Mouse (Mus musculus): Measurements from ENCODE around the gene Umodl1.

DNA sequence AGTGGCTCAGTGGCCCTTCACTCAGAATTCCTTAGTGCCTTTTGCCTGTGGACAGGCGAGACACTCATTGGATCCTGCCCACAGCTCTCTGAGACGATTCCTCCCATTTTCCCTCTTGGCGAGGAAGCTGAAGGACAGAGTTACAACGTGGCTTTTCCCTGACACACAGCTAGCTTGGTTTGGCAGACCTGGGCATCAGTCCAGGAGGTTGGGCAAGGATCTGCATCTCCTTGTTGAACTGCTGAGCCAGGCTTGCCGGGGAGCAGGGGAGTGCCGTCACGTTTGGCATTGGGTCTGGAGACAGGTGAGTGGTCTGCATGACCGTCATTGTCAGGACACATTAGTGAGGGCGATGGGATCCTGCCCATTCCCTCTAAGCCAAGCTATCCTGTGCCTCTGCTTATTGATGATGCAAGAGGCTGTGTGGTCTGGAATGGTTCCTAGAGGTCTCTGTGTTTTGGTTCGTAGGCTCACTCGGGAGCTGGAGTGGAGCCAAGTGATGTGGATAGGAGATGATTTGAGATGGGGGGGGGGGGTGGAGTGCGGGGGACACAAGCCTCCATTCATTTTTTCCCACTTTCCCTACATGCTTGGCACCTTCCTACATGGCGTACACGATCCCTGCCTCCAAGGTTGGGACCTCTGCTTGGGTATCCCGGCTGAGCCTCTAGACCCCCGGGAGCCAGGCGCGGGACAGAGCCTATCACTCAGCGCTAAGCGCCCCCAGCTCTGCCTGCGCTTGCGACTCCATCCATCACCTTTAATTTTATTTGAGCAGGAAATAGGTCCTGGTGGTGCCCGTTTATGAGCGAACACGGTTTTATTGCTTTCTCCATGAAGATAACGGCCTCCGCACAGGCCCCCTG is 43.3 kb upstream of the Umodl1 start:
- TF ChIP-seq MYOG (IDR thresholded peaks at IDR 0.05; ENCODE audit: control insufficient read depth, extremely low read depth, insufficient read length) (no peak), USF1 (IDR thresholded peaks at IDR 0.05; ENCODE audit: low read depth) (no peak), CTCF (IDR thresholded peaks at IDR 0.05; ENCODE audit: control insufficient read depth, insufficient read depth, insufficient read length) (no peak), CEBPB (IDR thresholded peaks at IDR 0.05; ENCODE audit: low read depth) (peak; percentile 78), MAX (IDR thresholded peaks at IDR 0.05) (no peak), MYOD1 (IDR thresholded peaks at IDR 0.05; ENCODE audit: control insufficient read depth, insufficient read length, low read depth) (no peak), FOSL1 (IDR thresholded peaks at IDR 0.05; ENCODE audit: insufficient read depth, low read length, poor library complexity, severe bottlenecking) (no peak)

Measured in C2C12 (cell line).